Mouse (Mus musculus) MEL (cell line): Measurements from ENCODE around the gene Ckap2l. TPM values are rescaled to one million over a fixed set of nuclear protein-coding genes. Genes with fewer than 3 reads are reported as not detected.

Experiments used
- DNase-seq: peaks from one replicate; pipeline ENCODE4 v3.0.0; 2011; ENCODE audit warnings: low read depth, low spot score
- H3K27ac ChIP-seq: 2 replicates; pipeline ENCODE4 v1.5.1; 2012; ENCODE audit warnings: low read depth, mild to moderate bottlenecking, control low read depth, low read length, moderate library complexity; ENCODE audit not compliant: control insufficient read depth
- H3K27me3 ChIP-seq, 2 experiments: fragments of 150-350 bp in 1 of 2; sonication (generic) in 1 of 2; 2 replicates each; pipeline ENCODE4 v1.6.1; 2012; ENCODE audit warnings: low read length in 2 of 2, mild to moderate bottlenecking in 2 of 2, improper control_type of control experiment in 1 of 2, moderate library complexity in 1 of 2; ENCODE audit not compliant: insufficient read depth in 2 of 2, control insufficient read depth in 1 of 2
- H3K36me3 ChIP-seq, 2 experiments: 2 replicates each; pipeline ENCODE4 v1.6.1; 2012 to 2014; ENCODE audit warnings: low read length in 2 of 2, improper control_type of control experiment in 1 of 2, inconsistent platforms in 1 of 2, mild to moderate bottlenecking in 1 of 2; ENCODE audit not compliant: insufficient read depth in 2 of 2, control insufficient read depth in 1 of 2
- H3K4me1 ChIP-seq, 2 experiments: fragments of 150-350 bp in 1 of 2; sonication (generic) in 1 of 2; 2 replicates each; pipeline ENCODE4 v1.6.1; 2012; ENCODE audit warnings: low read length in 2 of 2, improper control_type of control experiment in 1 of 2, mild to moderate bottlenecking in 1 of 2; ENCODE audit not compliant: insufficient read depth in 2 of 2, control insufficient read depth in 1 of 2
- H3K4me3 ChIP-seq, 2 experiments: fragments of 150-350 bp in 1 of 2; sonication (generic) in 1 of 2; 2 replicates each; pipeline ENCODE4 v1.5.1; 2012; ENCODE audit warnings: low read depth in 2 of 2, low read length in 2 of 2, mild to moderate bottlenecking in 2 of 2, moderate library complexity in 2 of 2, control low read depth in 1 of 2, improper control_type of control experiment in 1 of 2; ENCODE audit not compliant: control insufficient read depth in 1 of 2, insufficient read depth in 1 of 2
- H3K79me2 ChIP-seq: 2 replicates; pipeline ENCODE4 v1.6.1; 2012; ENCODE audit warnings: mild to moderate bottlenecking, low read length, moderate library complexity; ENCODE audit not compliant: control insufficient read depth, poor library complexity, insufficient read depth
- H3K9ac ChIP-seq: 2 replicates; pipeline ENCODE4 v1.6.1; 2012; ENCODE audit warnings: low read depth, mild to moderate bottlenecking, control low read depth, low read length, moderate library complexity; ENCODE audit not compliant: control insufficient read depth, poor library complexity, severe bottlenecking
- H3K9me3 ChIP-seq: fragments of 150-350 bp; sonication (generic); replicated peaks from 2 replicates; pipeline ENCODE4 v1.6.1; 2012; ENCODE audit warnings: mild to moderate bottlenecking, low read length, improper control_type of control experiment, moderate library complexity; ENCODE audit not compliant: insufficient read depth
- BHLHE40 ChIP-seq: IDR thresholded peaks from 2 replicates; pipeline ENCODE4 v1.6.1; 2012; ENCODE audit warnings: low read depth, mild to moderate bottlenecking, inconsistent platforms, low read length, improper control_type of control experiment, borderline replicate concordance
- CHD2 ChIP-seq: IDR thresholded peaks from 2 replicates; pipeline ENCODE4 v1.6.1; 2011; ENCODE audit warnings: low read length, improper control_type of control experiment
- EP300 ChIP-seq, 2 experiments: IDR thresholded peaks; 2 replicates each; pipeline ENCODE4 v1.6.1; 2011; ENCODE audit warnings: improper control_type of control experiment in 2 of 2, low read length in 2 of 2, low read depth in 1 of 2, mild to moderate bottlenecking in 1 of 2
- GABPA ChIP-seq: IDR thresholded peaks from 2 replicates; pipeline ENCODE4 v1.6.1; 2012; ENCODE audit warnings: low read depth, mild to moderate bottlenecking, inconsistent platforms, low read length, improper control_type of control experiment, moderate library complexity
- GATA1 ChIP-seq: IDR thresholded peaks from 2 replicates; pipeline ENCODE4 v1.6.1; 2011; ENCODE audit warnings: low read depth, low read length, improper control_type of control experiment
- HCFC1 ChIP-seq: IDR thresholded peaks from 2 replicates; pipeline ENCODE4 v1.6.1; 2012; ENCODE audit warnings: low read depth, mild to moderate bottlenecking, inconsistent platforms, low read length, improper control_type of control experiment, moderate library complexity
- JUND ChIP-seq: IDR thresholded peaks from 2 replicates; pipeline ENCODE4 v1.6.1; 2011; ENCODE audit warnings: low read depth, mild to moderate bottlenecking, improper control_type of control experiment, low read length
- KAT2A ChIP-seq: conservative IDR thresholded peaks from 2 replicates; pipeline ENCODE4 v1.6.1; 2012; ENCODE audit warnings: low read depth, low read length, improper control_type of control experiment, inconsistent platforms
- MAX ChIP-seq: IDR thresholded peaks from 2 replicates; pipeline ENCODE4 v1.6.1; 2011; ENCODE audit warnings: low read length, improper control_type of control experiment
- MAZ ChIP-seq: IDR thresholded peaks from 2 replicates; pipeline ENCODE4 v1.6.1; 2012; ENCODE audit warnings: low read depth, mild to moderate bottlenecking, inconsistent platforms, low read length, improper control_type of control experiment
- MEF2A ChIP-seq: IDR thresholded peaks from 2 replicates; pipeline ENCODE4 v1.6.1; 2014; ENCODE audit warnings: low read depth, mild to moderate bottlenecking, inconsistent platforms, low read length, improper control_type of control experiment; ENCODE audit not compliant: poor library complexity, insufficient replicate concordance, severe bottlenecking; ENCODE audit errors: extremely low read depth
- MXI1 ChIP-seq: IDR thresholded peaks from 2 replicates; pipeline ENCODE4 v1.6.1; 2011; ENCODE audit warnings: mild to moderate bottlenecking, low read depth, low read length, improper control_type of control experiment
- MYB ChIP-seq: IDR thresholded peaks from 2 replicates; pipeline ENCODE4 v1.6.1; 2011; ENCODE audit warnings: mild to moderate bottlenecking, low read depth, low read length, improper control_type of control experiment
- NELFE ChIP-seq: IDR thresholded peaks from 2 replicates; pipeline ENCODE4 v1.6.1; 2011; ENCODE audit warnings: low read depth, low read length, improper control_type of control experiment
- NRF1 ChIP-seq: IDR thresholded peaks from 2 replicates; pipeline ENCODE4 v1.6.1; 2014; ENCODE audit warnings: low read depth, mild to moderate bottlenecking, inconsistent platforms, low read length, improper control_type of control experiment, moderate library complexity; ENCODE audit not compliant: poor library complexity, insufficient read depth, severe bottlenecking
- POLR2A ChIP-seq, 2 experiments: IDR thresholded peaks; 2 replicates each; pipeline ENCODE4 v1.6.1; 2011 to 2012; ENCODE audit warnings: low read length in 2 of 2, mild to moderate bottlenecking in 2 of 2, control low read depth in 1 of 2, improper control_type of control experiment in 1 of 2, low read depth in 1 of 2, moderate library complexity in 1 of 2; ENCODE audit not compliant: control insufficient read depth in 1 of 2, insufficient read depth in 1 of 2, poor library complexity in 1 of 2
- POLR2AphosphoS2 ChIP-seq: IDR thresholded peaks from 2 replicates; pipeline ENCODE4 v1.6.1; 2011; ENCODE audit warnings: low read length, improper control_type of control experiment
- SIN3A ChIP-seq: IDR thresholded peaks from 2 replicates; pipeline ENCODE4 v1.6.1; 2012; ENCODE audit warnings: low read length, improper control_type of control experiment, inconsistent platforms
- UBTF ChIP-seq: IDR thresholded peaks from 2 replicates; pipeline ENCODE4 v1.6.1; 2012; ENCODE audit warnings: low read depth, mild to moderate bottlenecking, inconsistent platforms, low read length, improper control_type of control experiment, moderate library complexity, borderline replicate concordance; ENCODE audit not compliant: insufficient read depth
- USF1 ChIP-seq: IDR thresholded peaks from 2 replicates; pipeline ENCODE4 v1.6.1; 2014; ENCODE audit warnings: low read depth, mild to moderate bottlenecking, inconsistent platforms, low read length, improper control_type of control experiment, moderate library complexity
- USF2 ChIP-seq, 2 experiments: IDR thresholded peaks; 2 replicates each; pipeline ENCODE4 v1.6.1; 2011 to 2012; ENCODE audit warnings: improper control_type of control experiment in 2 of 2, low read length in 2 of 2, borderline replicate concordance in 1 of 2, inconsistent platforms in 1 of 2, low read depth in 1 of 2, mild to moderate bottlenecking in 1 of 2; ENCODE audit not compliant: insufficient read depth in 1 of 2
- ZMIZ1 ChIP-seq: IDR thresholded peaks from 2 replicates; pipeline ENCODE4 v1.6.1; 2012; ENCODE audit warnings: low read depth, mild to moderate bottlenecking, inconsistent platforms, low read length, improper control_type of control experiment, moderate library complexity
- polyA plus RNA-seq, 2 experiments: library from polyadenylated mRNA; stranded (reverse) in 1 of 2; unstranded in 1 of 2; fragments of >175 nt in 1 of 2; fragments of >200 nt in 1 of 2; gene quantifications; 2 replicates each; pipeline versions ENCODE4 v1.2.1 to v1.2.4; 2012; ENCODE audit warnings: low replicate concordance in 2 of 2, low read depth in 1 of 2; ENCODE audit not compliant: insufficient read length in 2 of 2, insufficient read depth in 1 of 2, missing spikeins in 1 of 2
- total RNA-seq: library from RNA; depleted of rRNA; stranded (reverse); fragments of 300-350 nt; gene quantifications from 2 replicates; pipeline ENCODE4 v1.2.3, GENCODE M21; 2012

Ckap2l gene
- total and polyA plus RNA-seq, 3 experiments, result 10.6 to 25.7 TPM; not detected in 1

DNA sequence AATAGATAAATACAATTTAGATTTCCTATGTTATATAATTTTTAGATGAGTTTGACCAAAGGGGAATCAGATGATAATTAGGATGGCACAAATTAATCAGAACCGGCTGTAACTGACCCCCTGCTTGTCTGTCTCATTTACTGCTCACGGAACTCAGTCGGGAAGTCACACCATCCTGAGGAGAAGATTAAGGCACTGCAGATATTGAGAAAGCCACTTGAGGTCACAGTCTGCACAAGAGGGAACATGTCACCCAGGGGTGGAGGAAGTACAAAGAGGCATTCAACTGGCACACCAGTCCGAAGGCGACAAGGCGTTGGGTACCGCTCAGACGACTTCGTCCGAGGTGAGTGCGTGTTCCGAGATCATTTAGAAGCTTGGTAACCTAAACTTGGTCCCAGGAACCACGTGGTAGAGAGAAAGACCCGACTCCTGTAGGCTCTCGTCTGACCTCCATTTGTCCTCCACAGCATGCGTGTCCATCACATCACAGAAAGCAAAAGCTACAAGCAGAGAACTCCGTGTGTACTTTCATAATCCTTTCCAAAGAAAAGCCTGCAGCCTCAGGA, 71.7 kb downstream of the Ckap2l start (continued):
- no peak for TF ChIP-seq USF2 (IDR thresholded peaks at IDR 0.05; ENCODE audit: borderline replicate concordance in 1 of 2, insufficient read depth in 1 of 2, low read depth in 1 of 2, low read length in 2 of 2)
- TF ChIP-seq MYB, result no peak
- TF ChIP-seq UBTF, result no peak
- peak in 1 of 2 experiments; percentile 59; a peak in 3 of 4 replicates for TF ChIP-seq EP300 (IDR thresholded peaks at IDR 0.05; ENCODE audit: low read depth in 1 of 2, low read length in 2 of 2)
- no peak for TF ChIP-seq MAZ
- TF ChIP-seq JUND, result no peak
- TF ChIP-seq MEF2A, result no peak
- no peak for TF ChIP-seq GATA1
- TF ChIP-seq KAT2A, result no peak
- peak; percentile 58 for TF ChIP-seq USF1
- peak; percentile 38 for TF ChIP-seq NELFE
- no peak for TF ChIP-seq HCFC1

DNA sequence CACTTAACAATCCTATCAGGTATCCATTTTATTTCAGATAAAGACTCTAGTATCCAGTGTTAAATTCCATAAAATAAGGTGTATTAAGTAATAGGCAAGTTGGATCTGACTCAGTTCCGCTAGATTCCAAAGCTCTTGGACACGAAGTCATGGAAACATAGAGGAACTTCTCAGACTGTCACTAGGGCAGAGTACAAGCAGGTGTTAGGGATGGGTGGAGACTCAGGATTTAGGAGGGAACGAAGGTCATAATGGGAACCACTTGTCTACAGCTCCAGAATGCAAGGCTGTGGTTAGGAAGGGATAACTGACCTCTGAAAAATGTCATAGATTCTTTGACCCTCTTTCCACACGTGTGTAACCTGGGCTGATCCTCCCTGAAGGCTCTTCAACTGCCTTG, 72.8 kb downstream of the Ckap2l start:
- H3K27ac ChIP-seq, result no peak overlapping the region

DNA sequence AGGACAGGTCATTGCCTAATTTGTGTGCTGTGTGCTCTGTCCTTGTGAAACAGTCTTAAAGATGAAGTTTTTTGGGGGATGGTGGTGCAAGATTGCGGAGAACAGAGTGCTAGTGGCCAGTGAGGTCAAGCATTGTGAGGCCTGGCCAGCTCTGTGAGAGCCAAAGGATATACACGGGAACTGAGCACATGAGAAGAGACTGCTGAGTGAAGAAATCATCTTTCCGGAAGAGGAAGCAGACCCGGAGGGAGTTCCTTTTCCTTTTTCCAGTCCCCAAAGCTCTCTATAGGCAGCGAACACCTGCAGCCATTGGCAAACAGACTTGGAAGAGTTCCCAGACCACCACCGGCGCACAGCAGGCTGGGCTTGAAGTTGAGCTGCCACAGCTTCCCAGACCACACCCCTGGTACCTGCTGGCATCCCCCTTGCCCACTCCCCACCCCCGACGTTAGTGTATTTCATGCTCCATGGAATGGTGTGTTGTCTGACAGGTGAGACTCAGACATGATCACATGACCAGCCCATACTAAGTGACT, 75.8 kb downstream of the Ckap2l start:
- Histone ChIP-seq H3K27ac (no peak overlapping the region), H3K4me1 (peaks cover 11 to 13% of the 10 kb centered on the region in 2 experiments; a peak in 3 of 4 replicates), H3K36me3 (peaks cover 0 to 12% of the 10 kb centered on the region in 2 experiments; a peak in 2 of 4 replicates), H3K9me3 (no peaks in the 10 kb centered on the region), H3K27me3 (no peaks in the 10 kb centered on the region), H3K79me2 (no peaks in the 10 kb centered on the region), H3K9ac (no peak overlapping the region)
- TF ChIP-seq MAX (no peak), POLR2A (IDR thresholded peaks at IDR 0.05; ENCODE audit: control insufficient read depth in 1 of 2, insufficient read depth in 1 of 2, low read depth in 1 of 2, low read length in 2 of 2, poor library complexity in 1 of 2) (no peak), MXI1 (no peak), CHD2 (no peak), SIN3A (no peak), BHLHE40 (no peak), NRF1 (no peak), GABPA (no peak)
- TF ChIP-seq, all 39 proteins: peak for 0
- DNase-seq, result no peak
- no peak overlapping the region for H3K4me3 ChIP-seq

More for the DNA sequence above, 72.8 kb downstream of the Ckap2l start:
- no peaks in the 10 kb centered on the region for H3K9me3 ChIP-seq
- H3K79me2 ChIP-seq, result peaks cover 3% of the 10 kb centered on the region; the same call in 1 of the 2 replicates
- H3K4me3 ChIP-seq, result no peak overlapping the region
- no peak overlapping the region for H3K9ac ChIP-seq
- TF ChIP-seq ZMIZ1 (no peak), POLR2AphosphoS2 (no peak), EP300 (IDR thresholded peaks at IDR 0.05; ENCODE audit: low read depth in 1 of 2, low read length in 2 of 2) (0 out of 4 replicates have a peak, but pooled peaks of 1 of the 2 experiments have one; percentile 0)
- TF ChIP-seq, all 39 proteins: peak for 1
- DNase-seq, result no peak
- Histone ChIP-seq H3K36me3 (peaks cover 0 to 22% of the 10 kb centered on the region in 2 experiments; a peak in 2 of 4 replicates), H3K4me1 (peaks cover 19 to 30% of the 10 kb centered on the region in 2 experiments), H3K27me3 (no peaks in the 10 kb centered on the region)
